In genomic region chr13:73283534-73283933, GRCm38 (mm10) we compare ENCODE assay signal across 22 mouse cellular contexts. TPM values are rescaled to one million over a fixed set of nuclear protein-coding genes. Genes with fewer than 3 reads are reported as not detected.
"Had no signal": no experiment of that assay in that cellular context is flagged by ENCODE, and none has a peak within 500 bp of the region (broad histone marks: within the 10 kb centered on the region; RNA-seq: fewer than 3 reads in every experiment).

No protein-coding gene starts in this region.

- H3K27me3 ChIP-seq: lung, embryonic 15.5 days; neural tube, embryonic 12.5 days; stomach, embryonic 15.5 days had no signal

- H3K9me3 ChIP-seq: lung, embryonic 15.5 days; megakaryocyte, embryonic 14.5 days; midbrain, embryonic 13.5 days; midbrain, embryonic 15.5 days; neural tube, embryonic 12.5 days; stomach, embryonic 15.5 days had no signal

- ATAC-seq: lung, postnatal 0 days; midbrain, embryonic 13.5 days; midbrain, embryonic 15.5 days had no signal

- H3K4me3 ChIP-seq: lung, embryonic 15.5 days; megakaryocyte, embryonic 14.5 days; midbrain, embryonic 13.5 days; midbrain, embryonic 15.5 days; neural tube, embryonic 12.5 days; stomach, embryonic 15.5 days had no signal

- H3K27ac ChIP-seq: lung, embryonic 15.5 days; macrophage; midbrain, embryonic 13.5 days; midbrain, embryonic 15.5 days; neural tube, embryonic 12.5 days; stomach, embryonic 15.5 days; stomach, postnatal 0 days had no signal

- DNase-seq: lung, adult 2 months; lung, postnatal 14 days; lung, postnatal 36 days; right cerebral cortex, postnatal 14 days; thymus, adult 2 months; thymus, postnatal 25 days; thymus, postnatal 4 days had no signal

- H3K4me1 ChIP-seq: lung, embryonic 15.5 days; midbrain, embryonic 13.5 days; midbrain, embryonic 15.5 days; neural tube, embryonic 12.5 days; stomach, embryonic 15.5 days had no signal

- H3K4me2 ChIP-seq: lung, embryonic 15.5 days; midbrain, embryonic 11.5 days; midbrain, embryonic 13.5 days; midbrain, embryonic 15.5 days; neural tube, embryonic 12.5 days; stomach, embryonic 15.5 days had no signal

- H3K36me3 ChIP-seq: lung, embryonic 15.5 days; midbrain, embryonic 13.5 days; midbrain, embryonic 15.5 days; neural tube, embryonic 12.5 days; stomach, embryonic 15.5 days had no signal

- H3K9ac ChIP-seq: lung, embryonic 15.5 days; midbrain, embryonic 13.5 days; midbrain, embryonic 15.5 days; neural tube, embryonic 12.5 days; stomach, embryonic 15.5 days had no signal

RNA-seq across cellular contexts. Expression of gene Irx4, which starts 23.3 kb away (rescaled TPM):
- total RNA-seq: megakaryocyte progenitor cell, adult 5-6 weeks; monocyte, adult 5-6 weeks; neutrophil, adult 5-6 weeks had no signal
- polyA plus RNA-seq: lung, adult 2 months; lung, postnatal 0 days; macrophage; stomach, postnatal 0 days; testis, adult 2 months; urinary bladder, adult 2 months had no signal
